Mouse (Mus musculus) heart, embryonic 11.5 days (tissue): ENCODE measurements around the gene Arpp21. TPM values are rescaled to one million over a fixed set of nuclear protein-coding genes. Genes with fewer than 3 reads are reported as not detected.
A peak's percentile ranks its signal among the peaks of the same experiment; 100 is the strongest.

Experiments
- ATAC-seq: fragments of 200-750 bp; cut with Nextera tagmentation; replicated peaks from 2 replicates; pipeline ENCODE4 v1.8.0; 2017; ENCODE audit warnings: moderate library complexity; ENCODE audit not compliant: insufficient number of reproducible peaks, low FRiP score, low TSS enrichment
- H3K27ac ChIP-seq: fragments of 300-500 bp; sonication (generic); 2 replicates; pipeline ENCODE4 v1.5.1; 2014; ENCODE audit warnings: mild to moderate bottlenecking, low read depth, low read length
- H3K27me3 ChIP-seq: fragments of 300-500 bp; sonication (generic); 2 replicates; pipeline ENCODE4 v1.6.1; 2014; ENCODE audit warnings: mild to moderate bottlenecking, low read length, mixed read lengths; ENCODE audit not compliant: control insufficient read depth, insufficient read depth
- H3K36me3 ChIP-seq: fragments of 300-500 bp; sonication (generic); 2 replicates; pipeline ENCODE4 v1.6.1; 2014; ENCODE audit warnings: mild to moderate bottlenecking, low read length, moderate library complexity, mixed read lengths; ENCODE audit not compliant: control insufficient read depth, insufficient read depth
- H3K4me1 ChIP-seq: fragments of 300-500 bp; sonication (generic); 2 replicates; pipeline ENCODE4 v1.6.1; 2014; ENCODE audit warnings: low read length; ENCODE audit not compliant: control insufficient read depth, insufficient read depth
- H3K4me2 ChIP-seq: fragments of 300-500 bp; sonication (generic); 2 replicates; pipeline ENCODE4 v1.6.1; 2014; ENCODE audit warnings: mild to moderate bottlenecking, moderate library complexity
- H3K4me3 ChIP-seq: fragments of 300-500 bp; sonication (generic); 2 replicates; pipeline ENCODE4 v1.5.1; 2014; ENCODE audit warnings: low read depth, low read length
- H3K9ac ChIP-seq: fragments of 300-500 bp; sonication (generic); 2 replicates; pipeline ENCODE4 v1.6.1; 2014; ENCODE audit warnings: mild to moderate bottlenecking, low read depth, low read length, moderate library complexity
- H3K9me3 ChIP-seq: fragments of 300-500 bp; sonication (generic); replicated peaks from 2 replicates; pipeline ENCODE4 v1.6.1; 2016; ENCODE audit warnings: low read length; ENCODE audit not compliant: control insufficient read depth
- WGBS: fragments of 180-500 bp; shearing (Covaris S2); extraction: QIAGEN DNeasy Blood & Tissue Kit; methylation state at CpG from one replicate; pipeline ENCODE4 v1.1.7; 2014; ENCODE audit not compliant: insufficient replicate concordance; 5-methylcytosine and 5-hydroxymethylcytosine counted together
- polyA plus RNA-seq: library from polyadenylated mRNA; unstranded; fragments of >200 nt; fragmentation: Nextera tagmentation; extraction: Ambion mirVana; gene quantifications from 2 replicates; pipeline ENCODE4 v1.2.1, GENCODE M21; 2014

The Arpp21 gene
- polyA plus RNA-seq, 1 experiment from 2014 or later = 1.7 TPM

GRCm38 (mm10) chr9:112095708-112096107, 140.0 kb downstream of the Arpp21 start:
- WGBS = 72% methylated on average over 5 of the region's 5 CpGs
- H3K4me2 ChIP-seq = no peak overlapping the region
- H3K9ac ChIP-seq = no peak overlapping the region
- H3K4me3 ChIP-seq = no peak overlapping the region
- no peaks in the 10 kb centered on the region for H3K9me3 ChIP-seq
- no peaks in the 10 kb centered on the region for H3K27me3 ChIP-seq
- no peak for ATAC-seq
- H3K36me3 ChIP-seq = no peaks in the 10 kb centered on the region
- H3K27ac ChIP-seq = no peak overlapping the region
- no peaks in the 10 kb centered on the region for H3K4me1 ChIP-seq

DNA sequence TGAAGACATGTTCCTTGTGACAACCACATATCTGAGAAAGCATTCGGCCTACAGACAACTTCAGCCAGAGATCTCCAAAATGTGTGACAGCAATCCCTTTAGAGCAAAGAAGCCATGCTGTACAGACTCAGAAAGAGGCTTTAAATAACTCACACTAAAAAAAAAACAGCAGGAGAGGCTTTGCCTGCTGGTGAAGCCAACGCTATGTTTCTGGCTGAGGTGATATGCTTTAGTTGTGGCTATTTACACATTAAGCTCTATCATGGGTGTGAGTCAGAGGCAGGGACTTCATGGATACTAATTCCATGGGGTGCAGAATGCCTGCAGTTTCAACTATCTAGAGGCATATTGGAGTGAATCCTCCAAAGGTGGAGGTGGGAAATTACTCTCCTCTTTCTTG, 140.5 kb downstream of the Arpp21 start:
- Histone ChIP-seq H3K9me3 (no peaks in the 10 kb centered on the region), H3K9ac (no peak overlapping the region), H3K27ac (no peak overlapping the region), H3K4me3 (no peak overlapping the region), H3K27me3 (no peaks in the 10 kb centered on the region), H3K4me1 (no peaks in the 10 kb centered on the region), H3K4me2 (no peak overlapping the region), H3K36me3 (no peaks in the 10 kb centered on the region)
- 58% methylated on average over 2 of the region's 2 CpGs for WGBS
- no peak for ATAC-seq

- Histone ChIP-seq H3K9ac (no peak overlapping the region), H3K9me3 (no peaks in the 10 kb centered on the region), H3K4me1 (no peaks in the 10 kb centered on the region), H3K4me3 (no peak overlapping the region), H3K4me2 (no peak overlapping the region), H3K36me3 (no peaks in the 10 kb centered on the region), H3K27me3 (no peaks in the 10 kb centered on the region), H3K27ac (no peak overlapping the region)
- ATAC-seq = no peak
- WGBS = 86% methylated on average over 2 of the region's 2 CpGs
Observed at GRCm38 (mm10) chr9:112078903-112079302, 156.8 kb downstream of the Arpp21 start.

GRCm38 (mm10) chr9:112078453-112078852, 157.3 kb downstream of the Arpp21 start:
- WGBS = 73% methylated on average over 4 of the region's 4 CpGs
- Histone ChIP-seq H3K4me2 (no peak overlapping the region), H3K4me1 (no peaks in the 10 kb centered on the region), H3K4me3 (no peak overlapping the region), H3K27ac (no peak overlapping the region), H3K36me3 (no peaks in the 10 kb centered on the region), H3K27me3 (no peaks in the 10 kb centered on the region), H3K9me3 (no peaks in the 10 kb centered on the region), H3K9ac (no peak overlapping the region)
- no peak for ATAC-seq

GRCm38 (mm10) chr9:112075273-112075672, 160.5 kb downstream of the Arpp21 start:
- no peak overlapping the region for H3K9ac ChIP-seq
- WGBS = 79% methylated on average over 5 of the region's 5 CpGs
- H3K36me3 ChIP-seq = no peaks in the 10 kb centered on the region
- no peak overlapping the region for H3K27ac ChIP-seq
- H3K4me1 ChIP-seq = peaks cover 9% of the 10 kb centered on the region; the same call in 1 of the 2 replicates
- no peaks in the 10 kb centered on the region for H3K9me3 ChIP-seq
- H3K27me3 ChIP-seq = no peaks in the 10 kb centered on the region
- no peak overlapping the region for H3K4me2 ChIP-seq
- no peak overlapping the region for H3K4me3 ChIP-seq
- ATAC-seq = no peak

- peaks cover 9% of the 10 kb centered on the region; the same call in 1 of the 2 replicates for H3K4me1 ChIP-seq
- H3K27me3 ChIP-seq = no peaks in the 10 kb centered on the region
- no peak overlapping the region for H3K27ac ChIP-seq
- H3K9ac ChIP-seq = no peak overlapping the region
- H3K36me3 ChIP-seq = no peaks in the 10 kb centered on the region
- H3K9me3 ChIP-seq = no peaks in the 10 kb centered on the region
- WGBS = 54% methylated on average over 5 of the region's 5 CpGs
- no peak overlapping the region for H3K4me2 ChIP-seq
- H3K4me3 ChIP-seq = no peak overlapping the region
- ATAC-seq = no peak
Observed at GRCm38 (mm10) chr9:112074872-112075271, 160.9 kb downstream of the Arpp21 start.

DNA sequence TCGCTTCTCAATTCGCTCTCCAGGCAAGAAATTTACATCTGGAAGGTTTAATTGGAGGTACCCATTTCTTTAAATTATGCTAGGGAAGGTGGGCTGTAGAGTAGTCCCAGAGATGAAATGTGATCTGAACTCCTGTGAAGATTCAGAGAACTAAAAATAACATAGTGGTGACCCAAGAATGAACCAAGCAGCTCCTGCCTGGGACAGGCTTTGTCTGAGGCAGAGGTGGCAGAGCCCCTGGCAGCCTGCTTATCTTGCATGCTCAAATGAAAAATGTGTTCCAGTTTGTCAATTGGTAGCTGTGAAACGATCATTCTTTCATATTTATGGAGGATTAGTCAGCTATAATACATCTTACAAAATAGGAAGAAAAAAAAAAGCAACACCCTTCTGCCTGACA, 164.4 kb downstream of the Arpp21 start:
- H3K36me3 ChIP-seq = no peaks in the 10 kb centered on the region
- ATAC-seq = no peak; the same call in 1 of the 2 replicates
- H3K9ac ChIP-seq = no peak overlapping the region
- peaks cover 9% of the 10 kb centered on the region; the same call in 1 of the 2 replicates for H3K4me1 ChIP-seq
- H3K27ac ChIP-seq = peak overlapping the region; percentile 88
- 39% methylated on average over 3 of the region's 3 CpGs for WGBS
- no peaks in the 10 kb centered on the region for H3K27me3 ChIP-seq
- no peak overlapping the region for H3K4me3 ChIP-seq
- H3K4me2 ChIP-seq = peak overlapping the region; percentile 37
- H3K9me3 ChIP-seq = no peaks in the 10 kb centered on the region

DNA sequence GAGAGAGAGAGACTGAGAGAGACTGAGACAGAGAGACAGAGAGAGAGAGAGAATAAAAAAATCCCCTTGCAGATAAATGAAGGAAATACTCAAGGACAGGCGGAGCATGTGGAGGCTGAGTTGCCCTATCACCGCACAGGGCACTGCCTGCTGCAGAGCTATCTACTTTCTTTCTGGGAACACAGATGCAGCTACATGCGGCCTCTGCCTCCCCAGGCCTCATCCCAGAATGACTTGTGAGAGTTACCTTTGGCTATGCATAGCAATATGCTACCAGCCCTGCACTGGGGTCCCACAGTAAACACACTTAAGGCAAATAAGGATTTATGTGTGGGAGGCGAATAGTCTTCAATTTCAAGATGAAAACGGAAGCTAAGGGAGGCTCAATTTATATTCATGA, 164.8 kb downstream of the Arpp21 start:
- H3K9ac ChIP-seq = no peak overlapping the region

DNA sequence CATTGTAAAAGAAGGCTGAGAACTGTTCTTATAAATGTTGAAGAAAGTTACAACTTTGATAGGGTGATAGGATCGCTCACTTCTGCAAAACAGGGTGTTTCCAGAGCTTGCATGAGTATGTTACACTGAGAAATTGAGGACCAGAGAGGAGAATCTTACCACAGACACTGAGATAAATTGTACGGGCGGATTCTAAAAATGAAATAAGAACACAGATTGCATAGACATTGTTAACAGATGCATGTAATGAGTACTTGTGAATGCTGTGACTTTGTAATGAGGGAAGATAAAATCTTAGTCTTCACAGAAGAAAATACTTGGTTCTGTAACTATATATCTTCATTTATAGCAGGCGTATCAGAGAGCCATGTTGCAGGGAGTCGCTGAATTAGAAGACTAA, 167.5 kb downstream of the Arpp21 start:
- Histone ChIP-seq H3K9me3 (no peaks in the 10 kb centered on the region), H3K4me2 (no peak overlapping the region), H3K9ac (no peak overlapping the region), H3K27me3 (no peaks in the 10 kb centered on the region), H3K27ac (no peak overlapping the region), H3K36me3 (no peaks in the 10 kb centered on the region), H3K4me3 (no peak overlapping the region), H3K4me1 (peaks cover 9% of the 10 kb centered on the region; the same call in 1 of the 2 replicates)
- ATAC-seq = no peak
- WGBS = 86% methylated on average over 5 of the region's 5 CpGs

More for the DNA sequence above, 164.8 kb downstream of the Arpp21 start:
- H3K9me3 ChIP-seq = no peaks in the 10 kb centered on the region
- peak overlapping the region; percentile 88 for H3K27ac ChIP-seq
- no peak overlapping the region for H3K4me3 ChIP-seq
- no peak; the same call in 1 of the 2 replicates for ATAC-seq
- WGBS = 21% methylated on average over 5 of the region's 5 CpGs
- H3K27me3 ChIP-seq = no peaks in the 10 kb centered on the region
- H3K4me1 ChIP-seq = peaks cover 9% of the 10 kb centered on the region; the same call in 1 of the 2 replicates
- H3K4me2 ChIP-seq = peak overlapping the region; percentile 37
- H3K36me3 ChIP-seq = no peaks in the 10 kb centered on the region
